In genomic region chr11:105467816-105468215, GRCm38 (mm10) we compare ENCODE assay signal across 27 mouse cellular contexts. TPM values are rescaled to one million over a fixed set of nuclear protein-coding genes. Genes with fewer than 3 reads are reported as not detected.
DNase-seq lines count a peak whose midpoint lies in the region; ATAC-seq and TF ChIP-seq lines count a peak whose summit lies in the region.
"Had no signal": no experiment of that assay in that cellular context is flagged by ENCODE, and none has a peak within 500 bp of the region (broad histone marks: within the 10 kb centered on the region; RNA-seq: fewer than 3 reads in every experiment).

No protein-coding gene starts in this region.

- intact Hi-C loops in heart, postnatal 25 days (cut with DNase I) = no loop called here

- no peak overlapping the region for H3K4me2 ChIP-seq in midbrain, embryonic 11.5 days
- no peak overlapping the region for H3K4me2 ChIP-seq in midbrain, embryonic 13.5 days (replicated peaks)
- H3K4me2 ChIP-seq: hindbrain, embryonic 13.5 days; liver, embryonic 12.5 days had no signal

- TF ChIP-seq CTCF in embryonic fibroblast, embryonic 13.5 days (IDR thresholded peaks at IDR 0.05; ENCODE audit: borderline replicate concordance, insufficient read depth, low read length) = no peak

- no peak for TF ChIP-seq POLR2A in embryonic fibroblast, embryonic 13.5 days (IDR thresholded peaks at IDR 0.05; ENCODE audit: low read depth, low read length)

- DNase-seq in heart, embryonic 10.5 days (ENCODE audit: low spot score) = no peak
- DNase-seq in heart, postnatal 25 days (ENCODE audit: low spot score) = no peak
- peak; percentile 80 for DNase-seq in midbrain, embryonic 11.5 days (ENCODE audit: low spot score, missing footprints)
- DNase-seq in left cerebral cortex, adult 11 months (ENCODE audit: low spot score) = no peak
- DNase-seq in B cell, adult 2 months = no peak
- DNase-seq: adrenal gland, adult 8-10 months; cerebellum, adult 9-10 months; gastrocnemius, postnatal 14 days; kidney, adult 9 months; kidney, postnatal 25 days; left cerebral cortex, postnatal 4 days; lung, adult 2 months; right cerebral cortex, adult 18-20 months; thymus, postnatal 25 days had no signal

- 81% methylated on average over 3 of the region's 3 CpGs for WGBS in heart, embryonic 10.5 days
- WGBS in midbrain, embryonic 11.5 days = 92% methylated on average over 3 of the region's 3 CpGs
- 76% methylated on average over 3 of the region's 3 CpGs for WGBS in midbrain, embryonic 13.5 days

- no peak overlapping the region for H3K9ac ChIP-seq in midbrain, embryonic 11.5 days (ENCODE audit: low read length)
- no peak overlapping the region for H3K9ac ChIP-seq in midbrain, embryonic 13.5 days (replicated peaks)
- H3K9ac ChIP-seq: hindbrain, embryonic 13.5 days; liver, embryonic 12.5 days had no signal

- no peak overlapping the region for H3K4me3 ChIP-seq in heart, embryonic 10.5 days
- no peak overlapping the region for H3K4me3 ChIP-seq in midbrain, embryonic 11.5 days (ENCODE audit: low read depth, low read length)
- no peak overlapping the region for H3K4me3 ChIP-seq in midbrain, embryonic 13.5 days (replicated peaks)
- no peak overlapping the region for H3K4me3 ChIP-seq in embryonic fibroblast, embryonic 13.5 days (ENCODE audit: insufficient read depth, low read length)
- H3K4me3 ChIP-seq: hindbrain, embryonic 13.5 days; left cerebral cortex, adult 2 months; liver, embryonic 12.5 days had no signal

- peak overlapping the region; percentile 73 for H3K27ac ChIP-seq in heart, embryonic 10.5 days
- no peak overlapping the region for H3K27ac ChIP-seq in midbrain, embryonic 11.5 days (ENCODE audit: low read depth, low read length)
- H3K27ac ChIP-seq in midbrain, embryonic 13.5 days = no peak overlapping the region
- peak overlapping the region; percentile 96 for H3K27ac ChIP-seq in embryonic fibroblast, embryonic 13.5 days (ENCODE audit: insufficient read depth, low read length)
- H3K27ac ChIP-seq: hindbrain, embryonic 13.5 days; liver, embryonic 12.5 days had no signal

- peaks cover 61% of the 10 kb centered on the region for H3K4me1 ChIP-seq in heart, embryonic 10.5 days
- H3K4me1 ChIP-seq in midbrain, embryonic 11.5 days (ENCODE audit: control insufficient read depth, insufficient read depth, low read length) = peaks cover 6% of the 10 kb centered on the region; the same call in 1 of the 2 replicates
- H3K4me1 ChIP-seq in midbrain, embryonic 13.5 days (replicated peaks) = peaks cover 14% of the 10 kb centered on the region
- H3K4me1 ChIP-seq in embryonic fibroblast, embryonic 13.5 days (ENCODE audit: control insufficient read depth, insufficient read depth, low read length) = peaks cover 21% of the 10 kb centered on the region

- H3K9me3 ChIP-seq in heart, embryonic 10.5 days = no peaks in the 10 kb centered on the region
- no peaks in the 10 kb centered on the region for H3K9me3 ChIP-seq in midbrain, embryonic 11.5 days (ENCODE audit: control insufficient read depth, low read length)
- no peaks in the 10 kb centered on the region for H3K9me3 ChIP-seq in midbrain, embryonic 13.5 days
- H3K9me3 ChIP-seq: hindbrain, embryonic 13.5 days; liver, embryonic 12.5 days had no signal

- no peaks in the 10 kb centered on the region for H3K27me3 ChIP-seq in heart, embryonic 10.5 days (ENCODE audit: insufficient read depth, poor library complexity, severe bottlenecking)
- H3K27me3 ChIP-seq in midbrain, embryonic 11.5 days (ENCODE audit: control insufficient read depth, insufficient read depth, low read length) = no peaks in the 10 kb centered on the region
- H3K27me3 ChIP-seq in midbrain, embryonic 13.5 days = no peaks in the 10 kb centered on the region
- H3K27me3 ChIP-seq: CH12.LX had no signal

- ATAC-seq in midbrain, embryonic 11.5 days (ENCODE audit: low FRiP score) = no peak
- no peak for ATAC-seq in midbrain, embryonic 13.5 days
- ATAC-seq: forebrain, embryonic 14.5 days; liver, embryonic 12.5 days had no signal

- no peaks in the 10 kb centered on the region for H3K36me3 ChIP-seq in heart, embryonic 10.5 days
- H3K36me3 ChIP-seq in midbrain, embryonic 11.5 days (ENCODE audit: control insufficient read depth, insufficient read depth, low read length) = no peaks in the 10 kb centered on the region
- H3K36me3 ChIP-seq in midbrain, embryonic 13.5 days = no peaks in the 10 kb centered on the region
- H3K36me3 ChIP-seq: hindbrain, embryonic 13.5 days; liver, embryonic 12.5 days had no signal

RNA-seq across cellular contexts. Expression of gene March10, which starts 11.3 kb away (rescaled TPM):
- 0.23 and 0.40 TPM in 2 replicates for polyA plus RNA-seq in heart, embryonic 10.5 days (2016; fragmentation: Nextera tagmentation; extraction: Ambion mirVana)
- not detected for total RNA-seq in heart, postnatal 25 days (2021)
- 0.06 TPM in 1 of 2 replicates, not detected in the other for polyA plus RNA-seq in midbrain, embryonic 11.5 days (2014; fragmentation: Nextera tagmentation; extraction: Ambion mirVana)
- 0.26 and 0.99 TPM in 2 replicates for polyA plus RNA-seq in midbrain, embryonic 13.5 days (2015; fragmentation: Nextera tagmentation; extraction: Ambion mirVana)
- not detected in 2 replicates for polyA plus RNA-seq in embryonic fibroblast, embryonic 13.5 days (2011; ENCODE audit: insufficient read length, low read depth, missing spikeins)
- total RNA-seq: adrenal gland, adult 8-10 months; CH12.LX; common myeloid progenitor, adult 5-6 weeks; gastrocnemius, postnatal 14 days; megakaryocyte-erythroid progenitor cell, adult 5-6 weeks; MEL had no signal
- polyA plus RNA-seq: intestine, embryonic 14.5 days; liver, embryonic 12.5 days; neural tube, embryonic 11.5 days; small intestine, adult 2 months had no signal

Comparison
In these comparisons a context has a peak if more than half of its experiments do, and no peak if none do; other contexts are left out.
1. H3K27ac ChIP-seq: peak in heart, embryonic 10.5 days (single experiment) and embryonic fibroblast, embryonic 13.5 days (single experiment); none in midbrain, embryonic 11.5 days (single experiment) and midbrain, embryonic 13.5 days (single experiment).